Mouse (Mus musculus) neural tube, embryonic 14.5 days (tissue): ENCODE measurements around the gene Kbtbd13. TPM values are rescaled to one million over a fixed set of nuclear protein-coding genes. Genes with fewer than 3 reads are reported as not detected.

Source experiments
- ATAC-seq: fragments of 200-750 bp; cut with Nextera tagmentation; 2 replicates; pipeline ENCODE4 v1.8.0; 2017; ENCODE audit warnings: low read depth, mild to moderate bottlenecking, moderate TSS enrichment, moderate library complexity
- H3K27ac ChIP-seq: fragments of 300-500 bp; sonication (generic); 2 replicates; pipeline ENCODE4 v1.5.1; 2014; ENCODE audit warnings: low read depth, mild to moderate bottlenecking, control low read depth, low read length, moderate library complexity, mixed read lengths
- H3K27me3 ChIP-seq: fragments of 300-500 bp; sonication (generic); 2 replicates; pipeline ENCODE4 v1.6.1; 2014; ENCODE audit warnings: low read length; ENCODE audit not compliant: control insufficient read depth, insufficient read depth
- H3K36me3 ChIP-seq: fragments of 300-500 bp; sonication (generic); 2 replicates; pipeline ENCODE4 v1.6.1; 2014; ENCODE audit warnings: low read length, mixed read lengths; ENCODE audit not compliant: control insufficient read depth, insufficient read depth
- H3K4me1 ChIP-seq: fragments of 300-500 bp; sonication (generic); 2 replicates; pipeline ENCODE4 v1.6.1; 2014; ENCODE audit warnings: low read length; ENCODE audit not compliant: control insufficient read depth, insufficient read depth
- H3K4me2 ChIP-seq: fragments of 300-500 bp; sonication (generic); 2 replicates; pipeline ENCODE4 v1.6.1; 2014; ENCODE audit warnings: mild to moderate bottlenecking, low read depth, low read length, control low read depth
- H3K4me3 ChIP-seq: fragments of 300-500 bp; sonication (generic); 2 replicates; pipeline ENCODE4 v1.5.1; 2014; ENCODE audit warnings: low read depth, low read length, control low read depth, mixed read lengths
- H3K9ac ChIP-seq: fragments of 300-500 bp; sonication (generic); replicated peaks from 2 replicates; pipeline ENCODE4 v1.6.1; 2014; ENCODE audit warnings: low read depth, mild to moderate bottlenecking, control low read depth, low read length, mixed read lengths
- H3K9me3 ChIP-seq: fragments of 300-500 bp; sonication (generic); 2 replicates; pipeline ENCODE4 v1.6.1; 2016; ENCODE audit warnings: low read length; ENCODE audit not compliant: control insufficient read depth
- WGBS: fragments of 180-500 bp; shearing (Covaris S2); extraction: QIAGEN DNeasy Blood & Tissue Kit; methylation state at CpG from one replicate; pipeline ENCODE4 v1.1.7; 2014; 5-methylcytosine and 5-hydroxymethylcytosine counted together
- polyA plus RNA-seq: library from polyadenylated mRNA; unstranded; fragments of >200 nt; fragmentation: Nextera tagmentation; extraction: Ambion mirVana; gene quantifications from 2 replicates; pipeline ENCODE4 v1.2.1, GENCODE M21; 2014

Gene Kbtbd13
- 0.31 and 0.63 TPM in 2 replicates for polyA plus RNA-seq

- Histone ChIP-seq H3K4me3 (peak within 1 kb of the TSS; percentile 35), H3K9me3 (no peaks in the 10 kb centered on the region), H3K4me1 (no peaks in the 10 kb centered on the region), H3K27ac (no peak within 1 kb of the TSS), H3K36me3 (no peaks in the 10 kb centered on the region), H3K4me2 (peak within 1 kb of the TSS; percentile 45), H3K9ac (peak within 1 kb of the TSS; percentile 8; the same call in 1 of the 2 replicates), H3K27me3 (peaks cover 23% of the 10 kb centered on the region)
- WGBS: 49% methylated on average over 8 of the region's 8 CpGs
- ATAC-seq: no peak
These were observed at the start of gene Kbtbd13 for GRCm38 (mm10) chr9:65391613-65391964. Kbtbd13 (minus strand) TSS chr9:65391652.

GRCm38 (mm10) chr9:65435671-65436301 is 44.3 kb upstream of the Kbtbd13 start, which contains the start of gene Mtfmt:
Mtfmt (plus strand) TSS chr9:65435782.
- WGBS: under 1% methylated on average over 44 of the region's 54 CpGs
- Histone ChIP-seq H3K4me3 (peak within 1 kb of the TSS; percentile 95), H3K27ac (peak within 1 kb of the TSS; percentile 34), H3K4me2 (peak within 1 kb of the TSS; percentile 59), H3K27me3 (no peaks in the 10 kb centered on the region), H3K36me3 (peaks cover 2% of the 10 kb centered on the region; the same call in 1 of the 2 replicates), H3K4me1 (peaks cover 6% of the 10 kb centered on the region), H3K9ac (peak within 1 kb of the TSS; percentile 89), H3K9me3 (no peaks in the 10 kb centered on the region)
- peak; percentile 94 for ATAC-seq

GRCm38 (mm10) chr9:65435211-65435610 is 43.8 kb upstream of the Kbtbd13 start:
- H3K4me1 ChIP-seq: peaks cover 6% of the 10 kb centered on the region
- no peak overlapping the region for H3K9ac ChIP-seq
- WGBS: 73% methylated on average over 4 of the region's 4 CpGs
- no peaks in the 10 kb centered on the region for H3K9me3 ChIP-seq
- peak overlapping the region; percentile 95; the same call in 1 of the 2 replicates for H3K4me3 ChIP-seq
- no peaks in the 10 kb centered on the region for H3K27me3 ChIP-seq
- ATAC-seq: peak; percentile 47; the same call in 1 of the 2 replicates
- no peaks in the 10 kb centered on the region; the same call in 1 of the 2 replicates for H3K36me3 ChIP-seq
- no peak overlapping the region for H3K27ac ChIP-seq
- H3K4me2 ChIP-seq: no peak overlapping the region

GRCm38 (mm10) chr9:65434140-65434539 is 42.7 kb upstream of the Kbtbd13 start:
- Histone ChIP-seq H3K27ac (no peak overlapping the region), H3K4me1 (peaks cover 6% of the 10 kb centered on the region), H3K9me3 (no peaks in the 10 kb centered on the region), H3K4me3 (no peak overlapping the region), H3K27me3 (no peaks in the 10 kb centered on the region), H3K4me2 (no peak overlapping the region), H3K9ac (no peak overlapping the region), H3K36me3 (no peaks in the 10 kb centered on the region; the same call in 1 of the 2 replicates)
- 71% methylated on average over 5 of the region's 5 CpGs for WGBS
- ATAC-seq: no peak

- Histone ChIP-seq H3K4me3 (no peak overlapping the region), H3K4me2 (no peak overlapping the region), H3K4me1 (peaks cover 6% of the 10 kb centered on the region), H3K27ac (no peak overlapping the region), H3K9me3 (no peaks in the 10 kb centered on the region), H3K9ac (no peak overlapping the region), H3K27me3 (no peaks in the 10 kb centered on the region), H3K36me3 (no peaks in the 10 kb centered on the region)
- 1% methylated on average over 3 of the region's 3 CpGs for WGBS
- ATAC-seq: no peak
These were observed 40.8 kb upstream of the Kbtbd13 start for GRCm38 (mm10) chr9:65432236-65432635.

- Histone ChIP-seq H3K9me3 (no peaks in the 10 kb centered on the region), H3K36me3 (no peaks in the 10 kb centered on the region), H3K4me2 (no peak overlapping the region), H3K9ac (no peak overlapping the region), H3K27ac (no peak overlapping the region), H3K4me3 (no peak overlapping the region), H3K4me1 (no peaks in the 10 kb centered on the region), H3K27me3 (no peaks in the 10 kb centered on the region)
- WGBS: 90% methylated on average over 5 of the region's 5 CpGs
- no peak for ATAC-seq
These were observed 39.5 kb upstream of the Kbtbd13 start for GRCm38 (mm10) chr9:65430921-65431320.

- H3K27ac ChIP-seq: no peak overlapping the region
- H3K9ac ChIP-seq: no peak overlapping the region
- H3K27me3 ChIP-seq: no peaks in the 10 kb centered on the region
- no peaks in the 10 kb centered on the region for H3K36me3 ChIP-seq
- no peaks in the 10 kb centered on the region for H3K9me3 ChIP-seq
- no peak overlapping the region for H3K4me2 ChIP-seq
- H3K4me3 ChIP-seq: no peak overlapping the region
- ATAC-seq: no peak
- no peaks in the 10 kb centered on the region for H3K4me1 ChIP-seq
These were observed 38.9 kb upstream of the Kbtbd13 start for GRCm38 (mm10) chr9:65430401-65430800.

GRCm38 (mm10) chr9:65428003-65428402 is 36.6 kb upstream of the Kbtbd13 start:
- ATAC-seq: no peak
- H3K36me3 ChIP-seq: no peaks in the 10 kb centered on the region
- 85% methylated on average over 5 of the region's 5 CpGs for WGBS

GRCm38 (mm10) chr9:65427511-65427910 is 36.1 kb upstream of the Kbtbd13 start:
- 86% methylated on average over 2 of the region's 2 CpGs for WGBS

More at GRCm38 (mm10) chr9:65428003-65428402, 36.6 kb upstream of the Kbtbd13 start:
- no peak overlapping the region for H3K4me3 ChIP-seq
- no peak overlapping the region for H3K9ac ChIP-seq
- no peaks in the 10 kb centered on the region for H3K4me1 ChIP-seq
- no peak overlapping the region for H3K4me2 ChIP-seq
- H3K9me3 ChIP-seq: no peaks in the 10 kb centered on the region
- H3K27me3 ChIP-seq: no peaks in the 10 kb centered on the region
- no peak overlapping the region for H3K27ac ChIP-seq

More at GRCm38 (mm10) chr9:65427511-65427910, 36.1 kb upstream of the Kbtbd13 start:
- Histone ChIP-seq H3K4me1 (no peaks in the 10 kb centered on the region), H3K36me3 (no peaks in the 10 kb centered on the region), H3K9me3 (no peaks in the 10 kb centered on the region), H3K27ac (no peak overlapping the region), H3K27me3 (no peaks in the 10 kb centered on the region), H3K9ac (no peak overlapping the region), H3K4me2 (no peak overlapping the region), H3K4me3 (no peak overlapping the region)
- ATAC-seq: no peak
